Mouse (Mus musculus): Measurements from ENCODE around the gene Ecm1.

Ecm1 gene

GRCm38 (mm10) chr3:95739353-95740104, at the start of gene Ecm1:
Ecm1 (minus strand) TSS chr3:95739569.
- peak; percentile 29 for DNase-seq (ENCODE audit: low read depth)

- no peak for DNase-seq (ENCODE audit: low read depth)
These were observed 46.1 kb upstream of the Ecm1 start for GRCm38 (mm10) chr3:95785501-95785900.

GRCm38 (mm10) chr3:95771985-95772384, 32.6 kb upstream of the Ecm1 start:
- DNase-seq (ENCODE audit: low read depth) = no peak

- DNase-seq (ENCODE audit: low read depth) = no peak
These were observed 26.2 kb upstream of the Ecm1 start for GRCm38 (mm10) chr3:95765534-95765933.

- no peak for DNase-seq (ENCODE audit: low read depth)
These were observed 24.4 kb upstream of the Ecm1 start for GRCm38 (mm10) chr3:95763811-95764210.

GRCm38 (mm10) chr3:95762961-95763360, 23.6 kb upstream of the Ecm1 start:
- DNase-seq (ENCODE audit: low read depth) = no peak

GRCm38 (mm10) chr3:95761771-95762170, 22.4 kb upstream of the Ecm1 start:
- no peak for DNase-seq (ENCODE audit: low read depth)

GRCm38 (mm10) chr3:95760656-95761055, 21.3 kb upstream of the Ecm1 start:
- DNase-seq (ENCODE audit: low read depth) = no peak

GRCm38 (mm10) chr3:95760106-95760505, 20.7 kb upstream of the Ecm1 start, which contains the start of gene Tars2:
Tars2 (minus strand) TSS chr3:95760206.
- DNase-seq (ENCODE audit: low read depth) = no peak

- DNase-seq (ENCODE audit: low read depth) = no peak
These were observed 19.3 kb upstream of the Ecm1 start for GRCm38 (mm10) chr3:95758467-95759218.

GRCm38 (mm10) chr3:95756808-95757207, 17.4 kb upstream of the Ecm1 start:
- no peak for DNase-seq (ENCODE audit: low read depth)

GRCm38 (mm10) chr3:95754345-95755206, 15.2 kb upstream of the Ecm1 start:
- DNase-seq (ENCODE audit: low read depth) = peak; percentile 81

GRCm38 (mm10) chr3:95752935-95753334, 13.6 kb upstream of the Ecm1 start:
- DNase-seq (ENCODE audit: low read depth) = no peak

- peak; percentile 32 for DNase-seq (ENCODE audit: low read depth)
These were observed 1.0 kb upstream of the Ecm1 start for GRCm38 (mm10) chr3:95740406-95740805.

GRCm38 (mm10) chr3:95735071-95735670, 4.2 kb downstream of the Ecm1 start:
- DNase-seq (ENCODE audit: low read depth) = no peak

- peak; percentile 31 for DNase-seq (ENCODE audit: low read depth)
These were observed 5.2 kb downstream of the Ecm1 start for GRCm38 (mm10) chr3:95734092-95734702.

GRCm38 (mm10) chr3:95732744-95733521, 6.4 kb downstream of the Ecm1 start:
- DNase-seq (ENCODE audit: low read depth) = no peak

GRCm38 (mm10) chr3:95732297-95732696, 7.1 kb downstream of the Ecm1 start:
- DNase-seq (ENCODE audit: low read depth) = no peak

GRCm38 (mm10) chr3:95731802-95732201, 7.6 kb downstream of the Ecm1 start:
- DNase-seq (ENCODE audit: low read depth) = no peak

GRCm38 (mm10) chr3:95730431-95730830, 8.9 kb downstream of the Ecm1 start:
- DNase-seq (ENCODE audit: low read depth) = no peak

GRCm38 (mm10) chr3:95728906-95729305, 10.5 kb downstream of the Ecm1 start:
- no peak for DNase-seq (ENCODE audit: low read depth)

Measured in c-Kit-positive CD71-negative TER-119-negative erythroid progenitor cells, embryonic 14.5 days (primary cell).